Mouse (Mus musculus) right cerebral cortex, postnatal 4 days (tissue): Measurements from ENCODE around the gene Copa.

Source experiments
- DNase-seq: peaks from one replicate; pipeline ENCODE4 v3.0.0-alpha.2; 2022

Gene Copa

DNA sequence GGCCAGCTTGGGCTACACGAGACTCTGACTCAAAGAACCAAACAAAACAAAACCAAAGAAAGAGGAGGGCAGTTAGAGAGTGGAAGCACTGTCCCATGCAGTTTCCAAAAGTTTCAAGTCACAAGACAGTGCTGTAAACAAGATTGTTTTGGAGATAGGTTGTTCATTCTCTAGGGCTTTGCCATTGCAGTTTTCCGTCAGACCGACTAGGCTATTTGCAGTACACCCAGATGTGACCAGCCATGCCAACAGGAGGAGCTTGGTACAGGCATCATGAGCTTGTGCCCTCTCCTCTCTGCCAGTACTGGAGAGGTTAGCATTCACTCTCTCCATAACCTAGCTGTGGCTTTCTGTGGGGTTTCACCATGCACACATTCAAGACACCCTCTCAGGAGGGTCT, 11.2 kb downstream of the Copa start:
- DNase-seq: no peak

GRCm38 (mm10) chr1:172094295-172094694, 12.0 kb downstream of the Copa start:
- DNase-seq: no peak

DNA sequence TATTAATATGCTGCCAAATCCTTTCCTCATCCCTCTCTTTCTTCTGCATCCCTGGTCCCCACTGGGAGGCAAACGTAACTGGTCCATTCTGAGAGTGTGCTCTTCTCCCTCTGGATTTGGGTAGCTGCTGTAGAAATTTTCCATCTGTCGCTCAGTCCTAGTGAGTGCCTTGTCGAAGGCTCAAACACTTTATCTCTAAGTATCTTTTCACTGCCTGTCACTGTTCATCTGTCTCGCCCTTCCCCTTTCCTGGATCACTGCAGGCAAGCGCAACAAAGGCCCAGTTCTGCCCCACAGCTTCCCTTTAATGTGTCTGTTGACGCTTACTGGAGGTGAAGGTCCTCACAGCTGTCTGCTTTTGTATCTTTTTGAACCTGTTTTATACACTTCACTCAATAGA, 12.9 kb downstream of the Copa start:
- no peak for DNase-seq

GRCm38 (mm10) chr1:172099325-172100033, 17.1 kb downstream of the Copa start:
- peak; percentile 15 for DNase-seq

DNA sequence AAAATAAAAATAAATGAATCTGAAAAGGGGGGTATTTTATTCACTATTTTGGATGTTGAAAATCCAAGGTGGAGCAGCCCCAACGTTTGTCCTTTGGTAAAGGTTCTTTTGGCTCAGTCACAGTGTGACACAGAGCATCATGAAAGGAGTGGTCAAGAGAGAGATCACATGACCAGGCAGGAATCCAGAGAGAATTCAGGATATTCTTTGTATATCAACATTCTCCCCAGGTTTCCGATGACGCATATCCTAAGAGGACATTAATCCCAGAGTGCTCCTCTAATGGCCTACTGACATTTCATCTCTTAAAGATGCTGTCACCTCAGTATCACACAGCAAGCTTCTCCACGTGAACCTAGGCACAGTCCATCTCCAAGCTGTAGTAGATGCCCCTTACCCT, 21.3 kb downstream of the Copa start:
- DNase-seq: no peak

DNA sequence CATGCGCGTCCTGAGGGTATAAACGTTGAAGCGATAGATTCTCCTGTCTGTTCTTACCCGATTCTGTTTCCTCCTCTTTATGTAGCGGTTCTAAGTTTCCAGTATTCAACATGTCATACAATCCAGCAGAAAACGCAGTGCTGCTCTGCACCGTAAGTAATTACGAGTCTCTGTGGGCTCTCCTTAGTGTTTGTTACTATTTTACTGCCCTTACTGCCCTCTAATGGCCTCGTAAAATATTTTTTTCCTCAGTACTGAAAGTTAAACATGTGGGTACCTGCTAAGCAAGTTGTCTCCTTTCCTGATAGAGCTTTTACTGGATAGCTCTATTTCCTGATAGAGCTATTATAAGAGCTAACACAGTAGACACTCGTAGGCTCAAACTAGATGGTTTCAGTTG, 22.8 kb downstream of the Copa start:
- DNase-seq: no peak

DNA sequence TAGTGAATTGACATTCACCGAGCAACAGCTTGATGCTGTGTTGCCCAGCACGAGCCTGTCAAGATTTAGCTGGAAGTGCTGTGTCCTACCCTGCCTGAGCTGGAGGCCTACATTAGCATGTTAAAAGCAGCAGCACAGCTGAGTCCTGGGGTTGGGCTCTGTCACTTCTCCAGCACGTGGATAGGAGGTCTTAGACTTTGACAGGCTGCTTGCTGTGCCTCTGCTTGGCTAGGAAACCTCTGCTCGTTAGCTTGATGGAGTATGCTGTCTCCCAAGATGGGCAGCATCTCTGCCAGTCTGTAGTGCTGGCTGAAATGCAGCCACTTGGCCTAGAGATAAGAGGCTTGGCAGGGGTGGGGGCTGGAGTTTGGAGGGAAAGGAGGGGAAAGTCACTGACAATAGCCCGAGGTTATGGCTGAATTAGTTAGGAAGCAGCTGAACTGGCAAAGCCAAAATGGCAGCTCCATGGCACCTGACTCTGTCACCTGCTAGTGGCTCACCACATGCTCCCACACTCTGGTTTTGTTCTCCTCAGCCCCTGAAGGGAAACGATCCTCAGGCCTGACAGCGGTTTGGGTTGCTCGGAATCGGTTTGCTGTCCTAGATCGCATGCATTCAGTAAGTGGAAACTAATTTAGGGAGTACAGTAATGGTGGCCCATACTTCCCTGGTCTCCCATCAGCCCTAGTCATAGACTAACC, 25.6 kb downstream of the Copa start:
- no peak for DNase-seq

GRCm38 (mm10) chr1:172116948-172117347, 34.6 kb downstream of the Copa start:
- DNase-seq: no peak

DNA sequence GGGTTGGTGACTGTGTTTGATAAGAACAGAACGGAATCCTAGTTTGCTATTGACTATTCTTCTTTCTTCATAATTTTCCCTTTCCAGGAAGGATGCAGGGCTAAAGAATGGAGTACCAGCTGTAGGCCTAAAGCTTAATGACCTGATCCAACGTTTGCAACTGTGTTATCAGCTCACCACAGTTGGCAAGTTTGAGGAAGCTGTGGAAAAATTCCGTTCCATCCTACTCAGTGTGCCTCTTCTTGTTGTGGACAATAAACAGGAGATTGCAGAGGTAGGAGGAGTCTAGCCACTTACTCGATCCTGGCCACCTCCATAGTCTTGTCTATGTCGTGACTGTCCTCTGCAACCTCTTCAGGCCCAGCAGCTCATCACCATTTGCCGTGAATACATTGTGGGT, 36.8 kb downstream of the Copa start:
- no peak for DNase-seq

DNA sequence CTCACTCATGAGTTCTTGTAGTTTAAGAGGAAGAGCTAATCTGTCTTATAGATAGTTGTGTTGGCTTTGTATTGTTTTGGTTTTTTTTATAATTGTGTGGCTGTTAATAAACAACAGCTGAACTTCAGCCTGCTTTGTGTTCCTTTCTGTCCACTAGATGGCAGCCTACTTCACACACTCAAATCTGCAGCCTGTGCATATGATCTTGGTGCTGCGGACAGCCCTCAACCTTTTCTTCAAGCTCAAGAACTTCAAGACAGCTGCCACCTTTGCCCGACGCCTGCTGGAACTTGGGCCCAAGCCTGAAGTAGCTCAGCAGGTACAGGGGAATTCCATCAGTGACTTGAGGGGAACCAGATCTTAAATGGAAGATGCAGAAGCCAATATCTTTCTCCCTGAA, 37.4 kb downstream of the Copa start:
- no peak for DNase-seq

DNA sequence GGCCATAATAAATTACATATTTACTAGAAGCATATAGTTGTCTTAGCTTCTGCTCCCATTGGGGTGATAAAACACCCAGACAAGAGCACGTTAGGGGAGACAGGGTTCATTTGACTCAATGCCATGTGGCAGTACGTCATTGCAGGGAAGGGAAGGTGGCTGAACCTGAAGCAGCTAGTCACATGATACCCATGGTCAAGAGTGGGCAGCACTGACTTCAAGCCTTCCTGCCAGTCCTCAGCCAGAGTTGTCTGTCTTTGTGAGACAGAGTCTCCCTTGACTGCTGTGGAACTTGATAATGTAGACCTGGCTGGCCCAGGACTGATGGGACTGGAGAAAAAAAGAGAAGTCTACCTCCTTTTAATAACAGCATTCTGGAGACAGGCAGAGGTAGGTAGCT, 40.3 kb downstream of the Copa start:
- DNase-seq: no peak

- no peak for DNase-seq
Measured at GRCm38 (mm10) chr1:172124572-172124971, 42.2 kb downstream of the Copa start.

DNA sequence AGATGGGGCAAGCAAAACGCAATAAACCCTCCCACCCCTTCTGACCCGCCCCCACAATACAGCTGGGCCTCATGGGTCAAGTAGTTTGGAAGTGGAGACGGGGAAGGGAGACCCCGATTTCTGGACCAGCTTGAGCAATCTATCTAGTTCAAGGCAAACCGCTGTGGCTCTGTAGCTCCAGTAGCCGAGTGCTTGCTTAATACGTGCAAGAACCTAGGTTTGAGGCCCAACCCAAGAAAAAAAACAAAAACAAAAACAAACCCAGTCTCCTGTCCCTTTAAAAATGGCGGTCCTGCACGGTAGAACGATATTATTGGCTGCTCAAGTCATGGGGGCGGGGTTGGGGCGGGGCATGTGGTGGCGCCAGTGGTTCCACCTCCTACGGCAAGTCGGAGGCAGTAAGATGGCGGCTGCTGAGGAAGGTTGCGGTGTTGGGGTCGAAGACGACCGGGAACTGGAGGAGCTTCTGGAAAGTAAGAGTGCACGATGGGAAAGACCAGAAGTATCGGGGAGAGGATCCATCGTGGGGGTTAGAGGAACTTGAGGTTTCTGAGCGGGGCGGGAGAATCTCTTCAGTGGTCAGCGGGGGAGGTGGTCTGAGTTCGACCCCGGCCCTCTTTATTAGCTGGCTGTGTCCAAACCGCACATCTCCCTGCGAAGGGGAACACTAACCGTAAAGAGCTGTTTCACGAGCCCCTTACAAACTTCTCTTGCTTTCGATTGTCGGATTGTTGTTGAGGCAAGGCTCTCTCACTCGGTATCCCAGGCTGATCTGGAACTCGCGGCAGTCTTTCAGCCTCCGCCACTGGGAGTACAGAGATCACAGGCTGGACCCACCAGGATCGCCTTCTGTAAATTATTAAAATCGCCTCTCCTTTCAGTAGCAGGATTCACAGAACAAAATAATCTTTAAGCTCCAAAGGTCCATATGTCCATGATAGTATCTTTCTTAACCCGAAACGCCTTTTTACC, 44.3 kb downstream of the Copa start, which contains the start of gene Pex19:
Gene Pex19, plus strand, starts transcription at position 380 of the 972 bp plus-strand sequence.
- peak; percentile 82 for DNase-seq

- no peak for DNase-seq
Measured at GRCm38 (mm10) chr1:172127487-172127886, 45.2 kb downstream of the Copa start.

- DNase-seq: no peak
Measured at GRCm38 (mm10) chr1:172128563-172128962, 46.2 kb downstream of the Copa start.

- peak; percentile 32 for DNase-seq
Measured at GRCm38 (mm10) chr1:172129108-172129507, 46.8 kb downstream of the Copa start.

DNA sequence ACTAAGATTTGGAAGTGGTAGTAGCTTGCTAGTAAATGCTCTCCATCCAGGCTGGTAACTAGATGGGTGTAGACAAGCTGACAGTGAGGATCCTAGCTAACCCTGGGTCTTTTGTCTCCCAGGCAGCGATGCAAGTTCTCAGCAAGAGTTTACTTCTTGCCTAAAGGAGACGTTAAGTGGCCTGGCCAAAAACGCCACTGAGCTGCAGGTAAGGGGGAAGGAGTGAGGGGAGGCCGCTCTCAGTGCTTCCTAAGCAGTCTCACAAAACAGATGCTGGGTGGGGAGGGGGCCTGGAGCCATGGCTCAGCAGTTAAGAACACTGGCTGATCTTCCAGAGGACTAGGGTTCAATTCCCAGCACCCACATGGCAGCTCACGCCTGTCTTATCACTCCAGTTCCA, 47.5 kb downstream of the Copa start:
- no peak for DNase-seq

DNA sequence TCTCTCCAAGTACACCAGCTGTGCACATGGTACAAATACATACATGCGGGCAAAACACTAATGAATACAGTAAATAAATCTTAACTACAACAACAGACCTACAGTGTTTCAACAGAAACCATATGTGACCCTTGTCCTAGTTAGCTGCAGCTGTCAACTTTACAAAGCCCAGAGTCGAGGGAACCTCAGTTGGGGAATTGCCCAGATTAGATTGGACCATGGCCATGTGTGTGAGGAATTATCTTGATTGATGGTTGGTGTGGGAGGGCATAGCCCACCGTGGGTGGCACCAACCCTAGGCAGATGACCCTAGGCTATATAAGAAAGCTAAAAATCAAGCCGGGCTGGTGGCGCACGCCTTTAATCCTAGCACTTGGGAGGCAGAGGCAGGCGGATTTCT, 50.0 kb downstream of the Copa start:
- no peak for DNase-seq

DNA sequence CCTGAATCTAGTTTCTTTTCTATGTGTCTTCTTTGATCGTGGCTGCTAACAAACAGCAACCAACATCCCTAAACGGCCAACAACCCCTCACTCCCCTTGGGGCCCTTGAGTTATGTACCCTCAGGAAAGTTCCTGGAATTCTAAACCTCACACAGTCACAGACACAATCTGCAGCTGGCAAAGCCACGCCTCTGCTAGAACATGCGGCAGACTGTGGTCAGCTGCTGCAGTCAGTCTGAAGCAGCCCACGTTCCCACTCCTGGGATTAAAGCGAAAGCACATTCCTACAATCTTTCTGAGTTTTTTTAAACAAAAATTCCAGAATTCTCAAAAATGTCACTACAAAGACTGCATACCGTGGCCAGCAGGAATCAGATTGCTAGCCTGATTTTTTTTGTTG, 51.2 kb downstream of the Copa start:
- DNase-seq: no peak

GRCm38 (mm10) chr1:172134072-172134471, 51.7 kb downstream of the Copa start:
- no peak for DNase-seq

DNA sequence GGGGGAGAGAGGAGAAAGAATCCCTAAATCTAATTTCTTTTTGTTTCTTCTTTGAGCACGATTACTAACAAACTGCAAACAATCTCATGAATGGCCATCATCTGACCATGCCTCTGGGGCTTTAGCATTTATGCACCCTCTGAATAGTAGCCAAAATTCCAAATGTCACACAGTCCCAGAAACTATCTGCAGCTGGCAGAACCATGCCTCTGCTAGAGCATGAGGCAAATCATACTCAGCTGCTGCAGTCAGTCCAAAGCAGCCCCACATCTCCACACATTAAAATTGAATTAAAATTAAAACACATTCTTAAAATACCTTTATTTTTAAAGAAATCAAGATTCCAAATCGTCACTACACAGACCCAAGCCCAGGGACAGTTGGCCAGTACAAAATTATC, 57.8 kb downstream of the Copa start:
- DNase-seq: no peak

DNA sequence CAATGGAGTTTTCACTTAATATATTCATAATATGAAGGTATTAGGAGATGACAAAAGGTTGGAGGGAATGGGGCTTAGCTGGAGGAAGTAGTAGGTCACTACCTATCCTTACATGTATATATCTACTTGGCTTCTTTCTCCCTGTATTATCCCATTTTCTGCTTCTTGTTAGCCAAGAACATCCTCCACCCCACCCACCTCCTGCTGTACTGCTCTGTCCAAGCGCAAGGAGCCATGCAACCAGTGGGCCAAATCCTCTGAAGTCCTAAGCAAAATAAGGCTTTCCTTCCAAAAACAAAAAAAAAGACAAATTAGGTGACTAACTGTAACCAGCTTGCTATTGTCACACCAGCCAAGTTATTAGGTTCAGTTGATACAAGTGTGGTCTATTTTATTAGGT, 58.5 kb downstream of the Copa start:
- no peak for DNase-seq

- no peak for DNase-seq
Measured at GRCm38 (mm10) chr1:172141529-172141928, 59.2 kb downstream of the Copa start.
